Mouse (Mus musculus) cerebellum, postnatal 4 days (tissue): ENCODE measurements around the gene Ntf5.
A peak's percentile ranks its signal among the peaks of the same experiment; 100 is the strongest.

Experiments used
- DNase-seq, 2 experiments: peaks; one replicate each; pipeline ENCODE4 v3.0.0; 2022; ENCODE audit warnings: low spot score in 2 of 2, mixed read lengths in 1 of 2

Ntf5 gene

DNA sequence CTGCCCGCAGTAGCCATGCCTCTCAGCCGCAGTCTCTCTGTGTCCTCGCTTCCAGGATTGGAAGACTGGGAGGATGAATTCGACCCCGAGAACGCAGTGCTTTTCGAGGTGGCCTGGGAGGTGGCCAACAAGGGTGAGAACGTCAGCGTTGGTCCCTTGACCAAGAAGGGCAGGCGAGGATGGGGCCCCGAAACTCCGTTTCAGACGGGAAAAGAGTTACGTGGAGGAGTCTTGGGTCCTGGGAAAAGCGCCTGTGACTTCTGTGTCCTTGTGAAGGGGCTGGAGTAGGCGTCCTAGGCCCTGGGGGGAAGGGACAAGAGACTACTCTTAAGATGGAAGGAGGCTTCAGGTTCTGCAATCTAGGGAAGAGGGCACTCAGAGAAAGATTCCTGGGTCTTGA lies 21.5 kb downstream of the Ntf5 start:
- no peak for DNase-seq

DNA sequence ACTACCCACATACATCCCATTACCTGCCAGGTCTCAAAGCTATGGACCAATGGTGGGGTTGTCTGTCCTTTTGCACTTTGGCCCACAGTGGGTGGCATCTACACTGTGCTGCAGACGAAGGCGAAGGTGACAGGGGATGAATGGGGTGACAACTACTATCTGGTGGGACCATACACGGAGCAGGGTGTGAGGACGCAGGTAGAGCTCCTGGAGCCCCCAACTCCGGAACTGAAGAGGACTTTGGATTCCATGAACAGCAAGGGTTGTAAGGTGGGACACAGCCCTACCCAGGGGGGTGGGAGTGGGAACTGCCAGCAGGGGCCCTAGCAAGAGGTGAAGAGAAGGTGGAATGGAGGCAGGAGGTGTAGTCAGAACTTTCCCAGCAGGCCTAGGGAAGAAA lies 22.9 kb downstream of the Ntf5 start:
- no peak for DNase-seq

- DNase-seq = no peak
These were observed 23.6 kb downstream of the Ntf5 start for GRCm38 (mm10) chr7:45437046-45437445.

GRCm38 (mm10) chr7:45437521-45438276 lies 24.2 kb downstream of the Ntf5 start, which contains the start of gene Ruvbl2:
Ruvbl2 (minus strand) TSS chr7:45438096.
- DNase-seq = no peak

DNA sequence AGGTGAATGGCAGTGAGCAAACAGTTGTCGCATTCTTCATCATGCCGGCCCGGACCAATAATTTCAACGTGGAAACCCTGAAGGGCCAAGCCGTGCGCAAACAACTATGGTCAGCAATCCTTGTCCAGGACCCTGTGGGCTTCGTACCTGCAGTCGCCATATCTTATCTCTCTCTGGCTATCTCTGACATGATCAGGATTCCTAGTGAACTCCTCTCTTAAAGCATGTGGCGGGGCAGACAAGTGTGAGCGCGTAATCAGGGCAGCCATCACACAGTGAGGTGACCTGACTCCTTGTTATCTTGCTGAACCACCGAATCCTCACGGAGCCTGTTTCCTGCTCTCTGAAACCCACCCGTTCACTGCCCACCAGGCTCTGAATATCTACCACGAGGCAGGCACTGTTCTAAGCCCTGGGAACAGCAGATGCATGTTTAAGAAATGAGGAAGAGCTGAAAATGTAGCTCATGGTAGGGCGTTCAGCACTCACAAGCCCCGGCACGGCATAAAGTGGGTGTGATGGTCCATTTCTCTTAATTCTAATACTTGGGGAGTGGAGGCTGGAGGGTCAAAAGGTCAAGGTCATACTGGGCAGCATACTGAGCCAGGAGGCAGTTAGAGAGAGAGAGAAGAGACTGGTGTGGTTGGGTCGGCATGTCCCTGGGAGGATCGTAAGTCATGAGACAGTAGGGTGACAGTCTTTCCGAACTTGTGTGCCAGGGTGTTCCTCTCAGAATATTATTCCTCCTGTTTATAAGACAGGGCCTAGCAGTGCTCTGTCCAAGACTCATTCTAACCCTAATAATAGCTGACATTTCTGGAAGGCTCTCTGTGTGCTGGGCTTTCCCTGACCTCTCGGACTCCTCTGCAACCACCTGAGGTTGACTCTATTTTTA lies 30.3 kb downstream of the Ntf5 start:
- peak in 1 of 2 experiments; percentile 13 for DNase-seq

DNA sequence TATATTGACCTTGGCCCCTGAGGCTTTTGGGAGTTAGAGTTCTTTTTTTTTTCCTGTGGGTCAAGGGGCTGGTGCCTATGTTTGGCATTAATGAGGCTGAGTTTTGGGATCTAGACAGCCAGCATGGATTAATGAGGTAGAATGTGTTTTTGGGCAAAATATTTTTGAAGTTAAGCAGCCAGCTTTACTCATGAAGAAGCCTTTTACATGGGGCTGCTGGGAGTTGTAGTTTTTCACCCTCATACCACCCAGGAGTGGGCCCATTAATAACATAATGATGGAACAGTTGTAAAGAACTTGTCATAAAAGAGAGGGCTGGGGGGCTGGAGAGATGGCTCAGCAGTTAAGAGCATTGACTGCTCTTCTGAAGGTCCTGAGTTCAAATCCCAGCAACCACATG lies 33.1 kb downstream of the Ntf5 start:
- DNase-seq = no peak

DNA sequence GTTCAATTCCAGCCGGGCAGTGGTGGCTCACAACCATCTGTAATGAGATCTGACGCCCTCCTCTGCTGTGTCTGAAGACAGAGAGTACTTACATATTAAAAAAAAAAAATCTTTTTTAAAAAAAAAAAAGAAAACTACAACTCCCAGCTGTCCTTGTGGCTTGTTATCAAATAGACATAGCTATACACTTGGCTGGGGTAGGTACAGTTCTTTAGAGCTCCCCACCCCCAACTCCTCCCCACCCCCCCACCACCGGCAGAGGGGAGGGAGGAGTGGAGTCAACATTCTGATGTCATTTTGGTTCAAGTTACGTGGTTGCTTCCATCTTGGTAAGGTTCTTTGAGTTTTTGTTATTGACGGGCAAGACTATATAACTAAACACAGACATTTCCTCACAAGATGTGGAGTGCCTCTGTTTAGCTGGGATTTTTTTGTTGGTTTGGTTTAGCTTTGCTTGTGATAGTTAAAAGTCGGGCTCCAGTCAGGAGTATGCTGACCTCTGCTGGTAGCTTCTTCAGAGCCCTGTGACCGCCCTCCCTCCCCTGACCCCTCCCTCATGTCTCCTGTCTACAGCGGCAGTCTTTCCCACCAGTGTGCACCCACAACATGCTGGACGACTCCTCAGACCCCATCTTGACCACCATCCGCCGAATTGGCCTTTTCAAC lies 34.0 kb downstream of the Ntf5 start:
- no peak for DNase-seq

GRCm38 (mm10) chr7:45449974-45450373 lies 36.5 kb downstream of the Ntf5 start:
- DNase-seq = no peak

DNA sequence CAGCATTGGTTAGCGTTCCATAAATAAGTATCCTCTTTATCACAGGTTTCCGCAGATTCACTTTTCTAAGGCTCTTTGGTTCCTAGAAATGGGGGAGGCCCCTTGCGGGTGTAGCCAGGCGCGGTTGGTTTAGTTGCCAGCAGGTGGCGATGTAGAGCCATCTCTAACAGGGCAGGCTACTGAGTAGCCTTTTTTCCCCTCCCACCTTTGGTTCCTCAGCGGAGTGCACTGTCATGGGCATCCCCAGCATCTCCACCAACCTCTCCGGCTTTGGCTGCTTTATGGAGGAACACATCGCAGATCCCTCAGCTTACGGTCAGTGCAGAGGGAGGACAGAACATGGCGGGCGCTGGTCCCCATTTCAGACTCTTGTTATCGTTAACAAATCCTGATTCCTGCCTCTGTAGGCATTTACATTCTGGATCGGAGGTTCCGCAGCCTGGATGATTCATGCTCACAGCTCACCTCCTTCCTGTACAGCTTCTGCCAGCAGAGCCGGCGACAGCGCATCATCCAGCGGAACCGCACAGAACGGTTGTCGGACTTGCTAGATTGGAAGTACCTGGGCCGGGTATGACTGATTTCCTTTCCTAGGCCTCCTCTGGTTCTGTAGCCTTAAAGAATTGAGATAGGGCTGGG lies 38.0 kb downstream of the Ntf5 start:
- DNase-seq = peak; percentile 80 to 85

GRCm38 (mm10) chr7:45454971-45455370 lies 41.5 kb downstream of the Ntf5 start:
- DNase-seq = no peak

DNA sequence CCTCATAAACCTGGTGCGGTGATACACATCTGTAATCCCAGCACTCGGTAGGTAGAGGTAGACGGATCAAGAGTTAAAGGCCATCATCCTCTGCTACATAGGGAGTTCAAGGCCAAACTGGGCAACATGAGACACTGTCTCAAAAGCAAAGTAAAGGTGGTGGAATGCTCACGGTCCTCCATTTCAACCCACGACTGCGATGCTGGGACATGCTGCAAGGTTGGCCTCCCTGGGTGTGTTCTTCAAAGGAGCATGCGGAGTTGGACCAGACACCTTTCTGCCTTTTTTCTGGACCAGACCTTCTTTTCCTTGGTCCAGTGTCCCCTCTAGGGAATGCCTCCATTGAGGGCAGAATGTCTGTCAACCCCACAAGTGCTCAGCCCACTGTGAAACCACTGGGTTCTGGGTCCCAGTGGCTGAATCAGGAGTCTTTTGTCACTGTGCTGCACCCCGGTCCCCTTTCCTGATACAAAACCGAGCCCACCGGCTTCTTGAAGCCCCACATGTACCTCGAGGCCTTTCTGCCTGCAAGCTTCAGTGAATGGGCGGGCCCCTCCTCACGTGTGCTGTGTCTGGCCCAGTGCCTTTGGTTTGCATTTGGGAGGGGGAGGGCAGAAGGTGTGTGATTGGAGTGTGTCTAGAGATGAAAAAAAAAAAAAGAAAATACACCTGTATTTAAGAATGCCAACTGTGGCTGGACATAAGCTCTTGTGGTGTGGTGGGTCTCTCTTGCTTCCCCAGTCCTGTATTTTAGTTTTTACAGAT lies 42.6 kb downstream of the Ntf5 start:
- no peak for DNase-seq

DNA sequence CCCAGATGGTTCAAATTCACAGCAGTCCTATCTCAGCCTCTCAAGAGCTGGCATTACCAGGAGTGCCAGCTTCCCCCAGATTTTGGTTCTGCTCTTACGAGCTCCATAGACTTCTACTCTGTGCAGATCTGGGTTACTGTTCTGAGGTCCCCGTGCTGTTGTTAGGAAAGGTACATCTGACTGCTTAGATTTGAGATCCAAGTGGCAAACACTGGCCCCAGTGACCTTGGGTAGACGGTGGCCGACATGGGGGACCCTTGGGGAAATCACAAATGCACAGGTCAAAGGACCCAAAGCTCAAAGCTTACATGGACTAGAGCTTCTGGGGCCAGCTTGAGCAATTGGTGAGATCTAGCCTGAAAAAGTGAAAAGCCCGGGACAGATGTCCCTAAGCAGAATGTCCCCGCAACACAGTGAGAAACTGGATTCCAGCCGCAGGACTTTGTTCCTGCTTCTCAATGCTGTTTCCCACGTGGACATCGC lies 43.3 kb downstream of the Ntf5 start:
- no peak for DNase-seq

DNA sequence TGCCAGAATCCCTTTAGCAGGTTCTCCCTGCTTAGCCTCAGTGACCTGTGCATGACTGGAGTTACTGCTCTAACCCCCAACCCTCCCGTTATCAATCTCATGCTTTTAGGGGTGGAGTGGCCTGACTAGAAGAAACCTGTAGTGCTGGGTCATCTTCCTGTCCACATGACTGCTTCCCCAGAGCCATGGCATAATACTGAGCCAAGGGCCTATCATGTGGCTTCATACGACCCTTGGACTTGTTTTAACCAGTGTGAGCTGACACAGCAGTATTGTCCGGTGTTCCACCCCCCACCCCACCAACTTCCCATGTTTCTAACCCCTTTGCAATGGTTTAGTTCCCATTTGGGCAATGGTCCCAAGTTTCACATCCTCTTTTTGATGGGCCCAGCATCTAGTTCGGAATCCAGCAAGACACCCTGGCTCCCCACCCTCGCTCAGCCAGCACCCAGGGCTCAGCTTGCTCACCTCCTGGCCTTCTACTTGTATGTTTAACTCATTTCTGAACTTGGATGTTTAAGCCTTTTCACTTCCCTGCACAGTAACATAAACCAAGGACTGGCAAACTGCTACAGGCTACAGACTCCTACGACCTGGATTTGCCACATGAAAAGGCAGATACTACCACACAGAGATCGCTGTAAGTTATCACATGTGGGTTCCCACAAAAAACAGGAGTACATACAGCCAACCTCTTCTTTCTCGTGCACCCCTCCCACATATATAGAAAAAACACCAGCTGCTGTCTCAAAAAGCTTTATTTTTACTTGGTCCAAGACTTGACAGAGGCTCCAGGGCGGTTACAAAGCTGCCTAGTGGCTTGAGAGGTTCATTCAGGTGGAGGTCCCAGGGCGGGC lies 43.9 kb downstream of the Ntf5 start:
- DNase-seq = no peak

GRCm38 (mm10) chr7:45458748-45459563 lies 45.5 kb downstream of the Ntf5 start:
- peak; percentile 77 to 82 for DNase-seq

- DNase-seq = peak; percentile 85 to 94
These were observed 46.2 kb downstream of the Ntf5 start, which contains the start of gene Ftl1 for GRCm38 (mm10) chr7:45459564-45460140. Ftl1 (minus strand) TSS chr7:45459884.

GRCm38 (mm10) chr7:45460377-45460776 lies 46.9 kb downstream of the Ntf5 start:
- no peak for DNase-seq

DNA sequence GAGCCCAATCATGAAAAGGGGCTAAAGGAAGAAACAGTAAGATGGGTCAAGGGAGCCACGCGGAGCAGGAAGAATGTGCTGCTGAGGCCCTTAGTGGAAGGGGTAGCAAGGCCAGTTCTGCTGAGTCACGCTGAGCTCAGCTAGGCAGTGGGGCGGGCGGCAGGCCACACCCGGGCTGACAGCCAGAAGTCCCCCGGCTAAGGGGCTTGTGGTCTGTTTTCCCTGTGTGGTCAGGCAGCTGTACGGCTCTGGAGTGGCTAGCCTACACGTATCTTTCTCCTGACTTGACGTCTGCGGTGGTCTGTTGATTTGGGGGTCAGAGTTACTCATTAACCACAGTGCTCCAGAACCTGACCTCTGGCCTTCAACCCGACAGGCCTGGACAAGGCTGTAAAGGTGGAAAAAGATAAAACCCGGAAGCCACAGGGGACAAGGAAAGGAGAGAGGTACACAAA lies 47.4 kb downstream of the Ntf5 start:
- DNase-seq = peak in 1 of 2 experiments; percentile 54

DNA sequence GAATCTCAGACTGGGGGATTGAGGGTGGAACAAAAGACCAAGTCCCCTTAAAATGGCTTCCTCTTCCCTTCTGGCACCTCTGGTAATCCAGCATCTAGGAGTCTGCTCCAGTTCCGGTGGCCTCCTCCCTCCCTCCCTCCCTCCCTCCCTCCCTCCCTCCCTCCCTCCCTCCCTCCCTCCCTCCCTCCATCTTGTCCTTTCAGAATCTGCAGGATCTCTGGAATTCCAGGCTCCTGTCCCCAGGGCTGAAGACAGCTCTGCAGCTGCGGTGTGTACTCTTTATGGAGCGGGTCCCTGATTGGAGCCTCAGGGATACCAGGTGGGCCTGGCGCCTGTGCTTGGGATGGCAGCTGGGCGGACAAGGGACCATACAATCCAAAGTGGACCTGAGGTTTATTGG lies 47.8 kb downstream of the Ntf5 start:
- no peak for DNase-seq
